ENCODE assay signal across 9 mouse cellular contexts in the genomic region with DNA sequence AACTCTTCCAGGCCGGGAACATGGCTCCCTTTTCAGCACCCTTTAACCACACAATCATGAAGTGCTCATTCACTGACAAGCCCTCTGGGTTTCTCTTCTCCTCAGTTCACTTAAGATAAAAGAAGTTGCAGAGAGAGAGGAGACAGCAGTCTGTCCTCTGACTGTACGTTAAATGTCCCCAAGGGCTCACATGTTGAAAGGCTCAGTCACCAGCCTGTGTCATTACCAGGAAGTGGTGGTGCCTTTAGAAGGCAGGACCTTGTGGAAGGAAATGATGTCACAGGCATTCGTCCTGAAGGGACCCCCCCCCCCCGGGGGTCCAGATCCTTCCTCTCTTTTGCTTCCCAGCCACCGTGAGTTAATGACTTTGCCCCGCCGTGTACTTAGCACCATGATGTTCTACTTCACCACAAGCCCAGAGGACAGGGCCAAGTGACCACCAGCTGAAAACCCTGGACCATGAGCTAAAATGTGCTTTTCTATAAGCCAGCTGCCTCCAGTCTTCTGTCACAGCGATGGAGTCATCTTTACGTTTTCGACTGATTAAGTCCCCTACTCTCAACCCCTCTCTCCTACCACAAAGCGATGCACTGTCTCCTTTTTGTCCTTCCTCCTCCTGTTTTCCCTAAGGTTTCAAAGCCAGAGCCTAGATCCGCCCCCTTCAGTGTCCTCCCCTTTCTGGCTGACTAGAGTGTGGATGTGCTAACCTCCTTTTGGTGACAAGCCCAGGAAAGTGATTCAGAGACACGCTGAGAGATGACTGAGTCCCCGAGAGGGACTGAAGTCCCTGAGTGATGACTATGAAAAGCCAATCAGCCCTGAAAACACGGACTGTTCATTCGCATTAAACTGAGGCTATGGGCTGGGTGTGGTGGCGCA. TPM values are rescaled to one million over a fixed set of nuclear protein-coding genes. Genes with fewer than 3 reads are reported as not detected.
A peak's percentile ranks its signal among the peaks of the same experiment; 100 is the strongest.
DNase-seq lines count a peak whose midpoint lies in the region; ATAC-seq and TF ChIP-seq lines count a peak whose summit lies in the region.
"Had no signal": no experiment of that assay in that cellular context is flagged by ENCODE, and none has a peak within 500 bp of the region (broad histone marks: within the 10 kb centered on the region; RNA-seq: fewer than 3 reads in every experiment).

No protein-coding gene starts in this region.

- no peak overlapping the region for H3K4me3 ChIP-seq in lung, postnatal 0 days (ENCODE audit: low read depth, low read length)

- H3K27ac ChIP-seq in lung, postnatal 0 days (ENCODE audit: low read length) = no peak overlapping the region; the same call in 1 of the 2 replicates

- H3K9me3 ChIP-seq in lung, postnatal 0 days (ENCODE audit: low read length) = no peaks in the 10 kb centered on the region

- TF ChIP-seq EP300 in lung, postnatal 0 days (IDR thresholded peaks at IDR 0.05) = no peak

- no peaks in the 10 kb centered on the region for H3K4me1 ChIP-seq in lung, postnatal 0 days (ENCODE audit: insufficient read depth, low read depth, low read length)

- H3K4me2 ChIP-seq in lung, postnatal 0 days (replicated peaks; ENCODE audit: low read depth, low read length) = no peak overlapping the region

- ATAC-seq in lung, postnatal 0 days = peak; percentile 70

- 60% methylated on average over 17 of the region's 17 CpGs for WGBS in lung, postnatal 0 days

- no peaks in the 10 kb centered on the region for H3K36me3 ChIP-seq in lung, postnatal 0 days (ENCODE audit: insufficient read depth, low read length)

- no peak for TF ChIP-seq CTCF in lung, postnatal 0 days (IDR thresholded peaks at IDR 0.05)

- intact Hi-C loops in heart, postnatal 10 days (cut with DNase I) = loop anchor here (2.0 to 5.0 kb wide), 2 partner anchors 35 to 106 kb away; a partner anchor contains a TSS
- intact Hi-C loops in left cerebral cortex, postnatal 14 days (cut with DNase I) = loop anchor here (5.0 kb wide), 1 partner anchor 106 kb away; no protein-coding TSS in a partner anchor

- DNase-seq in lung, postnatal 0 days (ENCODE audit: low spot score) = peak; percentile 77
- DNase-seq in lung, postnatal 4 days = no peak
- DNase-seq in adrenal gland, postnatal 36 days = peak; percentile 61 to 63
- DNase-seq in heart, postnatal 10 days = peak; percentile 57 to 60
- peak; percentile 77 for DNase-seq in skeletal muscle tissue, adult 2 months (ENCODE audit: low read depth, low spot score)
- no peak for DNase-seq in kidney, adult 11 months
- DNase-seq in left cerebral cortex, postnatal 14 days (ENCODE audit: low spot score in 2 of 2) = no peak
- no peak for DNase-seq in right cerebral cortex, adult 18-20 months
- DNase-seq: layer of hippocampus, adult 9-11 months had no signal

- H3K27me3 ChIP-seq in lung, postnatal 0 days (replicated peaks; ENCODE audit: insufficient read depth, low read length) = no peaks in the 10 kb centered on the region

- H3K9ac ChIP-seq in lung, postnatal 0 days (replicated peaks; ENCODE audit: low read depth) = no peak overlapping the region

RNA-seq across cellular contexts. Expression of a gene that starts 13.7 kb away (rescaled TPM):
- 40.2 and 47.6 TPM in 2 replicates for polyA plus RNA-seq in lung, postnatal 0 days (2015; fragmentation: Nextera tagmentation; extraction: Ambion mirVana)
- 10 to 100 TPM; 22.3 to 22.8 TPM for total RNA-seq in adrenal gland, postnatal 36 days (2021)
- total RNA-seq in heart, postnatal 10 days (2021) = 10 to 100 TPM; 22.6 to 23.1 TPM
- total RNA-seq in left cerebral cortex, postnatal 14 days (2021) = 10 to 100 TPM; 36.6 to 42.2 TPM

RNA-seq across cellular contexts. Expression of a gene that starts 28.9 kb away (rescaled TPM):
- polyA plus RNA-seq in lung, postnatal 0 days (2015; fragmentation: Nextera tagmentation; extraction: Ambion mirVana) = 54.3 and 63.5 TPM in 2 replicates
- 10 to 100 TPM; 26.5 to 27.9 TPM for total RNA-seq in adrenal gland, postnatal 36 days (2021)
- 10 to 100 TPM; 23.8 to 25.8 TPM for total RNA-seq in heart, postnatal 10 days (2021)
- total RNA-seq in left cerebral cortex, postnatal 14 days (2021) = 10 to 100 TPM; 15.0 to 15.2 TPM

RNA-seq across cellular contexts. Expression of a gene that starts 36.1 kb away (rescaled TPM):
- 2.6 and 3.1 TPM in 2 replicates for polyA plus RNA-seq in lung, postnatal 0 days (2015; fragmentation: Nextera tagmentation; extraction: Ambion mirVana)
- total RNA-seq in adrenal gland, postnatal 36 days (2021) = 1 to 10 TPM; 6.0 to 7.7 TPM
- 10 to 100 TPM; 27.4 to 29.0 TPM for total RNA-seq in heart, postnatal 10 days (2021)
- 1 to 10 TPM; 2.6 to 3.2 TPM for total RNA-seq in left cerebral cortex, postnatal 14 days (2021)

Comparison
In these comparisons a context has a peak if more than half of its experiments do, and no peak if none do; other contexts are left out.
1. DNase-seq: peak in lung, postnatal 0 days (single experiment), adrenal gland, postnatal 36 days (2 of 2), heart, postnatal 10 days (2 of 2) and skeletal muscle tissue, adult 2 months (single experiment); none in lung, postnatal 4 days (0 of 2), kidney, adult 11 months (single experiment), left cerebral cortex, postnatal 14 days (0 of 2) and right cerebral cortex, adult 18-20 months (single experiment).